Mouse (Mus musculus): ENCODE data around the gene Sart3.

DNA sequence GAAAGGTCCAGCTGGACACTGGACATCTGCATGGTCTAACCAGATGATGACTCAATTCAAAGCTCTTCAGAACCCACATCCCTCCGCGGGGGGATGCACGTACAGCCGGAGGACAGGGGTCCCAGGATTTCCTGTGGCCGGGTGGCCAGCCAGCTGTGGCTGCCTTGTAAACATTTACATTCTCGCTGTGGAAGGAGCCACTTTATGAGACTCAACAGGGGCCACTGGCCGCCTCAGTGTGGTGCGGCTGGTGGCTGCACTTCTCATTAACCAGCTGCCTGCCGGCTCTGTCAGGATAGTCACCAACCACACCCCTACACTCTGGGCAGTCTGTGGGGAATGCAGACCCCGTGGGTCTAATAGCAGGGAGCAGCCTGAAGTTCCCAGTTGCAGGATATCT, 34.1 kb upstream of the Sart3 start:
- TF ChIP-seq CTCF (IDR thresholded peaks at IDR 0.05; ENCODE audit: low read depth): no peak
- TF ChIP-seq EP300 (IDR thresholded peaks at IDR 0.05; ENCODE audit: low read depth): no peak

Measured in heart, postnatal 0 days (tissue).